Mouse (Mus musculus) ES-E14 (cell line): ENCODE results near the gene Ndufs4.

Source experiments
- CHD2 ChIP-seq: IDR thresholded peaks from 2 replicates; pipeline ENCODE4 v1.6.1; 2014; ENCODE audit warnings: mild to moderate bottlenecking, low read depth, low read length, inconsistent platforms
- MAFK ChIP-seq: IDR thresholded peaks from 2 replicates; pipeline ENCODE4 v1.6.1; 2014; ENCODE audit warnings: mild to moderate bottlenecking, low read depth, low read length, inconsistent platforms; ENCODE audit not compliant: insufficient read depth
- ZC3H11A ChIP-seq: IDR thresholded peaks from 2 replicates; pipeline ENCODE4 v1.6.1; 2012; ENCODE audit warnings: low read depth, mild to moderate bottlenecking, inconsistent platforms, low read length, borderline replicate concordance

GRCm38 (mm10) chr13:114397281-114397680 is 9.2 kb upstream of the Ndufs4 start:
- no peak for TF ChIP-seq CHD2
- no peak for TF ChIP-seq MAFK
- no peak for TF ChIP-seq ZC3H11A
